Mouse (Mus musculus) kidney, adult 18-20 months (tissue): Measurements from ENCODE around the gene Timm8a2.
A peak's percentile ranks its signal among the peaks of the same experiment; 100 is the strongest.

Experiments used
- DNase-seq: peaks from one replicate; pipeline ENCODE4 v3.0.0; 2021

The Timm8a2 gene

GRCm38 (mm10) chr14:122012814-122013213 lies 21.7 kb upstream of the Timm8a2 start:
- DNase-seq: no peak

- no peak for DNase-seq
Observed at GRCm38 (mm10) chr14:122013417-122013951, 21.0 kb upstream of the Timm8a2 start.

GRCm38 (mm10) chr14:122017958-122018357 lies 16.5 kb upstream of the Timm8a2 start:
- no peak for DNase-seq

GRCm38 (mm10) chr14:122019389-122019788 lies 15.1 kb upstream of the Timm8a2 start:
- DNase-seq: no peak

- no peak for DNase-seq
Observed at GRCm38 (mm10) chr14:122020567-122020966, 13.9 kb upstream of the Timm8a2 start.

GRCm38 (mm10) chr14:122023054-122023453 lies 11.4 kb upstream of the Timm8a2 start:
- DNase-seq: no peak

GRCm38 (mm10) chr14:122023928-122024327 lies 10.5 kb upstream of the Timm8a2 start:
- no peak for DNase-seq

- DNase-seq: no peak
Observed at GRCm38 (mm10) chr14:122028926-122029745, 5.3 kb upstream of the Timm8a2 start.

GRCm38 (mm10) chr14:122029851-122030250 lies 4.6 kb upstream of the Timm8a2 start:
- no peak for DNase-seq

GRCm38 (mm10) chr14:122032045-122032444 lies 2.4 kb upstream of the Timm8a2 start:
- no peak for DNase-seq

- no peak for DNase-seq
Observed at GRCm38 (mm10) chr14:122035181-122035580, 707 bp downstream of the Timm8a2 start.

GRCm38 (mm10) chr14:122035860-122036259 lies 1.4 kb downstream of the Timm8a2 start:
- DNase-seq: no peak

- DNase-seq: no peak
Observed at GRCm38 (mm10) chr14:122038874-122039647, 4.6 kb downstream of the Timm8a2 start.

GRCm38 (mm10) chr14:122041413-122041825 lies 6.9 kb downstream of the Timm8a2 start:
- no peak for DNase-seq

GRCm38 (mm10) chr14:122042142-122042694 lies 7.7 kb downstream of the Timm8a2 start:
- DNase-seq: no peak

- DNase-seq: no peak
Observed at GRCm38 (mm10) chr14:122047784-122048183, 13.3 kb downstream of the Timm8a2 start.

GRCm38 (mm10) chr14:122048816-122049215 lies 14.3 kb downstream of the Timm8a2 start:
- no peak for DNase-seq

- no peak for DNase-seq
Observed at GRCm38 (mm10) chr14:122052896-122053635, 18.6 kb downstream of the Timm8a2 start.

- DNase-seq: no peak
Observed at GRCm38 (mm10) chr14:122056871-122057270, 22.4 kb downstream of the Timm8a2 start.

- no peak for DNase-seq
Observed at GRCm38 (mm10) chr14:122057941-122058346, 23.5 kb downstream of the Timm8a2 start.

GRCm38 (mm10) chr14:122060642-122061041 lies 26.2 kb downstream of the Timm8a2 start:
- peak; percentile 85 for DNase-seq

- DNase-seq: no peak
Observed at GRCm38 (mm10) chr14:122061376-122061775, 26.9 kb downstream of the Timm8a2 start.
